Mouse (Mus musculus) liver, postnatal 0 days (tissue): ENCODE measurements at regions not wholly inside any gene's neighbourhood (a gene's known extent, or its start where the extent isn't known, plus 50 kb on each side); places are given as distances from the start of the nearest gene placed in this dataset.
"Not testable (repeated sequence)": the region's sequence is repeated elsewhere in the genome, so short reads cannot be mapped to it uniquely, and the experiment has no call there.

ENCODE experiments used
- ATAC-seq: fragments of 200-750 bp; cut with Nextera tagmentation; 2 replicates; pipeline ENCODE4 v1.8.0; 2017; ENCODE audit warnings: mild to moderate bottlenecking, moderate library complexity
- DNase-seq: peaks from one replicate; pipeline ENCODE4 v3.0.0-alpha.2; 2016
- H3K27ac ChIP-seq: fragments of 300-500 bp; sonication (generic); 2 replicates; pipeline ENCODE4 v1.5.1; 2014; ENCODE audit warnings: antibody characterized with exemption, moderate library complexity, mild to moderate bottlenecking, low read depth
- H3K27me3 ChIP-seq: fragments of 300-500 bp; sonication (generic); 2 replicates; pipeline ENCODE4 v1.6.1; 2014; ENCODE audit warnings: low read length, control low read depth, mixed read lengths; ENCODE audit not compliant: insufficient read depth
- H3K36me3 ChIP-seq: fragments of 300-500 bp; sonication (generic); replicated peaks from 2 replicates; pipeline ENCODE4 v1.6.1; 2014; ENCODE audit warnings: mild to moderate bottlenecking, control low read depth, low read length, moderate library complexity, mixed read lengths; ENCODE audit not compliant: insufficient read depth
- H3K4me1 ChIP-seq: fragments of 300-500 bp; sonication (generic); 2 replicates; pipeline ENCODE4 v1.6.1; 2014; ENCODE audit warnings: antibody characterized with exemption, mild to moderate bottlenecking, control low read depth; ENCODE audit not compliant: insufficient read depth
- H3K4me2 ChIP-seq: fragments of 300-500 bp; sonication (generic); 2 replicates; pipeline ENCODE4 v1.6.1; 2014; ENCODE audit warnings: low read depth, mild to moderate bottlenecking, low read length, moderate library complexity, mixed read lengths
- H3K4me3 ChIP-seq: fragments of 300-500 bp; sonication (generic); 2 replicates; pipeline ENCODE4 v1.5.1; 2014; ENCODE audit warnings: low read depth, low read length
- H3K9ac ChIP-seq: fragments of 300-500 bp; sonication (generic); replicated peaks from 2 replicates; pipeline ENCODE4 v1.6.1; 2014; ENCODE audit warnings: mild to moderate bottlenecking, moderate library complexity
- H3K9me3 ChIP-seq: fragments of 300-500 bp; sonication (generic); 2 replicates; pipeline ENCODE4 v1.6.1; 2016; ENCODE audit warnings: mild to moderate bottlenecking, control low read depth, low read length, mixed read lengths
- CTCF ChIP-seq: sonication (generic); IDR thresholded peaks from 2 replicates; pipeline ENCODE4 v1.5.1; 2016; ENCODE audit warnings: antibody characterized with exemption, low read depth
- EP300 ChIP-seq: IDR thresholded peaks from 2 replicates; pipeline ENCODE4 v1.6.1; 2016; ENCODE audit warnings: antibody characterized with exemption, low read depth, mild to moderate bottlenecking
- WGBS: fragments of 180-500 bp; shearing (Covaris S2); extraction: QIAGEN DNeasy Blood & Tissue Kit; methylation state at CpG from one replicate; pipeline ENCODE4 v1.1.7; 2014; ENCODE audit not compliant: insufficient replicate concordance; 5-methylcytosine and 5-hydroxymethylcytosine counted together

DNA sequence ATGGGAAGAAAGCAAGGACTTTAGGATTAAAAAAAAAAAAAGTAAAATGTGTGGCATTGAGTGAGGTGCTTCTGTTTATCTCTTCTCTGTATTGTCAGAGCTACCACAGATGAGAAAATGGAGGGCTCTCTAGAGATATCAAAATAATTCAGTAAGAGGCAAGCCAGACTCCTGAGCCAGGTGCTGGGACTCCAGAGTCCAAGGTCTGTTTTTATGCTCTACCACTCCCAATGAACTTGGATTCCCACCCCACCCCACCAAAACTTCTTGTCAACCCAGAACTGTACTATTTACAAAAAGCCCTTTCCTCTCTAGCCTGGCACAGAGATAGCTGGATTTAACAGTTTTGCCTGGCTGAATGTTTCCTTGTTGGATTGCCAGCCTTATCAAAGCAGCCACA, 58.7 kb upstream of the Tmem17 start:
- Histone ChIP-seq H3K36me3 (no peaks in the 10 kb centered on the region), H3K27me3 (no peaks in the 10 kb centered on the region), H3K27ac (no peak overlapping the region), H3K9me3 (no peaks in the 10 kb centered on the region), H3K4me1 (no peaks in the 10 kb centered on the region), H3K4me3 (no peak overlapping the region), H3K9ac (no peak overlapping the region), H3K4me2 (no peak overlapping the region)
- ATAC-seq (no peak), DNase-seq (no peak)
- TF ChIP-seq EP300 (no peak), CTCF (no peak)

DNA sequence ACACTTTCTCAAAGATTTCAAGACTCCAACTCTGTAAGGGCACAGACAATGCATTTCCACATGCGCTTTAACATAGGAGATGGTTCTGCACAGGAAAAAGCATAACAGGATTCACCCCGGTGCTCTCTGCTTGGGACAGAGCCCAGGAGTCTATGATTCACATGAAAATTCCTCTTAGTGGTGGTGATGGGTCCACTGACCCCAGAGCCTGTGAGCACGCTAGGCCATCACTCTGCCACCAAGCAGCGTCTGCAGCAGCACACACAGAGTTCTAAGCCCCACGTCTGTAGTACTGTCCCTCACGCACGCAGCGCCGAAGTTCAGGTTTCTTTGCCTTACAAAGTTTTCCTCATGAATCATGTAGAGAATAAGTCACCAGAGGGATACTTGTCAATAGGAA, 55.6 kb upstream of the Tmem17 start:
- no peak overlapping the region for H3K27ac ChIP-seq
- no peak overlapping the region for H3K4me3 ChIP-seq
- no peaks in the 10 kb centered on the region for H3K4me1 ChIP-seq
- TF ChIP-seq EP300 (no peak), CTCF (no peak)
- WGBS, result 88% methylated on average over 9 of the region's 9 CpGs
- DNase-seq (no peak), ATAC-seq (no peak)
- H3K9me3 ChIP-seq, result no peaks in the 10 kb centered on the region
- H3K4me2 ChIP-seq, result no peak overlapping the region
- H3K27me3 ChIP-seq, result no peaks in the 10 kb centered on the region
- H3K9ac ChIP-seq, result no peak overlapping the region
- no peaks in the 10 kb centered on the region for H3K36me3 ChIP-seq

DNA sequence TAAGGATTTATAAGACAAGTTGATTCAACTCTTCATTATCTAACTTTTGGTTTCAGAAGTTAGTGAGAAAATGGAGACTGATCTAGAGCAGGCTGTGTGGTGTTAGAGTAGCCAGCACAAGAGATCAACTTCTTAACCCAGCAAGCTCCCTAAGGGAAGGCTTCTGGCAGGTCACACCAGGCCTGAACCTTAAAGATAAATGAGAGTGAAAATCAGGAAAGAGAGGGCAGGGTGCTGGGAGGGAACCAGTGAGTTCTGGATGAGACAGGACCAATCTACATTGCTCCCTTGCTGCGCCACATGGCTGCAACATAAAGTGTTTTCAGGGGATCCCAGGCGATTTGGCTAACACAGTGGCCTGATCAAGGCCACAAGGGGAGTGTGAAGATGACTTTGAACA, 54.7 kb upstream of the Tmem17 start:
- Histone ChIP-seq H3K9ac (no peak overlapping the region), H3K36me3 (no peaks in the 10 kb centered on the region), H3K27ac (no peak overlapping the region), H3K4me3 (no peak overlapping the region), H3K27me3 (no peaks in the 10 kb centered on the region), H3K4me1 (no peaks in the 10 kb centered on the region), H3K4me2 (no peak overlapping the region), H3K9me3 (no peaks in the 10 kb centered on the region)
- DNase-seq (no peak), ATAC-seq (no peak)
- WGBS, result 79% methylated on average over 2 of the region's 2 CpGs
- TF ChIP-seq EP300, result no peak

DNA sequence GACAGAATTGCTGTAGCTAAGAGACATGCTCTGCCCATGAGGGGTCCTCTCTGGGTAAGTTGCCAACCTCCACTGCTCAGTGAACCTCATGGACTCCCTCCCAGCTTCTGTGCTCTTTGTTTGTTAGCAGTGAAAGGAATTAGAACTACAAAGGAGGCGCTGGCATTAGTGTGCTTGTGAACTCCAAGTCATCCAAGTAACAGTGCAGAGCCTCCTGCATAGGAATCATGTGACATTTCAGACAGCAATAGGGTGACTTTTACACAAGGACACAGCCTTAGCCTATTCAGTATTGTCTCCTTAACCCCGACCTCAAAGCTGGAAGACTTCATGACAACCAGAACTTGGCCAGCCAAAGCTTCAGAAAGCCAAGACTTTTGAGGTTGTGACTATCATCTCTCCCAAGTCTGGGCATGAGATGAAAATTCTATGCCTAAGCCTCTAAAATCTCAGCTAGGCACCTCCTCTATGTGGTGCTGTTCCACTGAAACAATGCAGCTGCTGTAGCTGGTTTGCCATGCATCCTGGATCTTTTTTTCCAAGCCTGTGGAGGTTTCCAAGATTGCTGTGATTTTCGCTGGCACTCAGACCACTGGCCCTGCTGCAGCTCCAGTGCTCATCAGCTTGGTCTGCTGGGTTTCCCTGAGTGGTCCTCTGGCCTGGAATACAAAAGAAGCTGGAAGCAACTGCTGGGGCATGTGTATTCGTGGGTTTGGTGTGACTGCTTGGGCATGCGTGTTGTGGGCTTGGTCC, 52.8 kb upstream of the Tmem17 start:
- Histone ChIP-seq H3K4me2 (no peak overlapping the region), H3K9ac (no peak overlapping the region), H3K36me3 (no peaks in the 10 kb centered on the region), H3K4me3 (no peak overlapping the region), H3K27ac (no peak overlapping the region), H3K27me3 (no peaks in the 10 kb centered on the region), H3K4me1 (no peaks in the 10 kb centered on the region), H3K9me3 (no peaks in the 10 kb centered on the region)
- ATAC-seq (no peak), DNase-seq (no peak)
- TF ChIP-seq CTCF, result no peak
- no peak for TF ChIP-seq EP300
- 69% methylated on average over 5 of the region's 5 CpGs for WGBS

DNA sequence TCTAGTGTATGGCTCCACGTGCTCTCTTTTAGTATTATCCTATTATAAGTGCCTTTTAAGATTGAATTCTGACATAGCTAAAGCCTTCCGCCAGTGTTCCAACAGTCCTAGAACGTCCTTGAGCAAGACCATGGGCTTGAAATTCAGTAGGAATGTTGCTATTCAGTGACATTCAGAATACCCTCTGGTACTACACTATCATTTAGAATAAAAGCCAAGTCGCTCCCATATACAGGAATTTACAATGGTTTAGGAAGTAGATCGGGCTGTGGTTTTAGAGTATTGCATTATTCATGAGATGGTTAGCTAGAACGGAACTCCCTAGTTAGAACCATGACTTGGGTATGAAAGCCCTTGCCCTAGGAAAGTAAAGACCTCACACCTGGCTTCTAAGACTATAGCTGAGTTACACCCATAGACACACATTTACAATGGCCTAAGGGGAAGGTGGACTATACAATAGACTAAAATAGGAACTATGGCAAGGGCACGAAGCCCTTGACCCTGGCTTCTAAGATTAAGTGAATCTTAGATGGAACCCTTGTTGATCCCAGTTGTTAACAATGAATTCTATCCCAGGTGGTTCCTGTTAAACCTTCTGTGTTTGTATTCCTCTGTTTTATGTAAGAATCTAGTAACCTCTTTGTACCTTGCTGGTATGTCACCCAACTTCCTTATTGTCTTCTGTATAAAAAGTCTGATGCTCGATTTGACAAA, 50.7 kb upstream of the Tmem17 start:
- WGBS, result 83% methylated on average over 8 of the region's 8 CpGs
- not testable (repeated sequence) for H3K4me2 ChIP-seq, H3K36me3 ChIP-seq, H3K27ac ChIP-seq, ATAC-seq, H3K4me1 ChIP-seq, H3K9me3 ChIP-seq, H3K9ac ChIP-seq, H3K27me3 ChIP-seq, DNase-seq, H3K4me3 ChIP-seq
